Mouse (Mus musculus) WW6 (cell line): Measurements from ENCODE around the gene Eef1akmt3.
"Not testable (repeated sequence)": the region's sequence is repeated elsewhere in the genome, so short reads cannot be mapped to it uniquely, and the experiment has no call there.

Experiments
- DNase-seq: peaks from one replicate; pipeline ENCODE4 v3.0.0-alpha.2; 2013; ENCODE audit warnings: low read depth, low spot score

Gene Eef1akmt3

GRCm38 (mm10) chr10:127041274-127041766 lies at the start of gene Eef1akmt3, which contains the start of gene Mettl1:
Gene Eef1akmt3, minus strand, starts transcription at chr10:127041513.
Gene Mettl1, plus strand, starts transcription at chr10:127041414.
- no peak for DNase-seq

GRCm38 (mm10) chr10:127090560-127091411 lies 49.5 kb upstream of the Eef1akmt3 start:
- DNase-seq, result no peak

GRCm38 (mm10) chr10:127085633-127086032 lies 44.3 kb upstream of the Eef1akmt3 start:
- DNase-seq, result no peak

- DNase-seq, result no peak
Measured at GRCm38 (mm10) chr10:127085052-127085451, 43.7 kb upstream of the Eef1akmt3 start.

GRCm38 (mm10) chr10:127083915-127084306 lies 42.6 kb upstream of the Eef1akmt3 start:
- DNase-seq, result no peak

GRCm38 (mm10) chr10:127083292-127083914 lies 42.1 kb upstream of the Eef1akmt3 start:
- DNase-seq, result no peak

- DNase-seq, result no peak
Measured at GRCm38 (mm10) chr10:127081996-127082620, 40.8 kb upstream of the Eef1akmt3 start.

- DNase-seq, result no peak
Measured at GRCm38 (mm10) chr10:127080901-127081780, 39.8 kb upstream of the Eef1akmt3 start.

- no peak for DNase-seq
Measured at GRCm38 (mm10) chr10:127079665-127080391, 38.5 kb upstream of the Eef1akmt3 start.

GRCm38 (mm10) chr10:127078677-127079575 lies 37.6 kb upstream of the Eef1akmt3 start:
- DNase-seq, result no peak

- DNase-seq, result no peak
Measured at GRCm38 (mm10) chr10:127078001-127078676, 36.8 kb upstream of the Eef1akmt3 start.

GRCm38 (mm10) chr10:127077515-127077914 lies 36.2 kb upstream of the Eef1akmt3 start:
- DNase-seq, result no peak

GRCm38 (mm10) chr10:127076082-127076481 lies 34.8 kb upstream of the Eef1akmt3 start:
- DNase-seq, result no peak

- no peak for DNase-seq
Measured at GRCm38 (mm10) chr10:127075651-127076050, 34.3 kb upstream of the Eef1akmt3 start.

GRCm38 (mm10) chr10:127075080-127075479 lies 33.8 kb upstream of the Eef1akmt3 start, which contains the start of gene Agap2:
Gene Agap2, plus strand, starts transcription at chr10:127075284.
- DNase-seq, result no peak

GRCm38 (mm10) chr10:127073981-127074380 lies 32.7 kb upstream of the Eef1akmt3 start:
- DNase-seq, result no peak

GRCm38 (mm10) chr10:127072969-127073368 lies 31.7 kb upstream of the Eef1akmt3 start:
- not testable (repeated sequence) for DNase-seq

GRCm38 (mm10) chr10:127072270-127072669 lies 31.0 kb upstream of the Eef1akmt3 start:
- not testable (repeated sequence) for DNase-seq

GRCm38 (mm10) chr10:127071203-127071602 lies 29.9 kb upstream of the Eef1akmt3 start:
- no peak for DNase-seq
